Mouse (Mus musculus) layer of hippocampus, adult 8-10 months (tissue): Measurements from ENCODE around the gene Slfn1. TPM values are rescaled to one million over a fixed set of nuclear protein-coding genes. Genes with fewer than 3 reads are reported as not detected.
"Not testable (repeated sequence)": the region's sequence is repeated elsewhere in the genome, so short reads cannot be mapped to it uniquely, and the experiment has no call there.

Source experiments
- DNase-seq, 2 experiments: peaks; one replicate each; pipeline ENCODE4 v3.0.0; 2022; ENCODE audit warnings: low spot score in 2 of 2
- total RNA-seq, 4 experiments: library from RNA; stranded (reverse); gene quantifications; 2 replicates each; pipeline ENCODE4 v1.2.4; 2022

Gene Slfn1
- total RNA-seq = not detected

DNA sequence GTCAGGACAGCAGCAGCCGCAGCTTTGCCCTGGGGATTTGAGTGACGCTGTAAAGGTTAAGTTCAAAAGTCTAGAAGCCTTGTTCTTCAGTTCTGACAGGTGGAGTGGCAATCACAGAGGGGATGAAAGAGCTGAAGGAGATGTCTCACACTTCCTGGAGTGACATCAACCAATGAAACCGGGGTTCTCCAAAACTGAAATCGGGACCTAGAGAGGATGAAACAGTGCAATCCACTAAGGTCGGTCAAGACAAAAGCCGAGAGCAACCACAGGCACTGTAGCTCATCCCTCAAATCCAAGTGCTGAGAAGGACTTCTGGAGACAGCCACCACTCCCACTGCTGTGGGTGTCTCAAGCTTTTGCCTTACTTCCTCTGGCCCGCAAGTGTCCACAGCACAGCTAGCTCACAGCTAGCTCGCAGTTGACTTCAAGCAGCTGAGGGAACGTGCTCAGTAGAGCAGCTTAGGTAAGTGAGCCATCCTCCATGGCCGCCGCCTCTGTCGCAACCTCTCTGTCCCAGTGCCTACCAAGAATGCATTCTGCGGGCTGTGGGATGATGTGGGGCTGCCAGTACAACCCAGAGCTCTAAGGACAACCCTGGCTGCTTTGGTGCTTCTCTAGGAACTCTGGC is at the start of gene Slfn1:
TSS of gene Slfn1 (plus strand) at position 253 of the 631 bp plus-strand sequence.
- no peak for DNase-seq

DNA sequence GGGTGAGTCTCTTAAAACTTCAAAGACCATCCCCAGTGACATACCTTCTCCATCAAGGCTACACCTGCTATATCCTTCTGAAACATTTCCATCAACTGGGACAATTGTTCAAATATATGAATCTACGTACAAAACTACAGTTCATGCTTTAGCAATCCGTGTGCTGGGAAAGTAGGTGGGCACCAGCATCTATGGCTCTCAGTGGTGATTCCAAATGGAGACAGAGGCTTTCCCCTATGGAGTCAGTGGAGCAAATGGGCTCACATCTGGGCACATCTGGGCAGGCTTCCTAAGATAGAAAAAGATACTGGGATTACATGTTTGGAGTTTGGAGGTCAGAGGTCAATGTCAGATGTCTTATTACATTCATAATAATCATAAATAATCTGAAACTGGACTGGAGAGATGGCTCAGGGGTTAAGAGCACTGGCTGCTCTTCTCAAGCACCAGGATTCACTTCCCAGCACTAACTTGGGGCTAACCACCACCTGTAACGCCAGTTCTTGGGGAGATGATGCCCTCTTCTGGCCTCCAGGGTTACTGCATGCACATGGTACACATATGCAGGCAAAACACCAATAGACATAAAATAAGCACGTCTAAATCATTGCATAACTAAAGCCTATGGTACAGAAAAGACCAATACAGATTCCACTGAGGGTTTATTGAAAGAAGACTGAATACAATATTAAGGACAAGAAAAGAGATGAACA is 48.5 kb upstream of the Slfn1 start:
- no peak for DNase-seq

DNA sequence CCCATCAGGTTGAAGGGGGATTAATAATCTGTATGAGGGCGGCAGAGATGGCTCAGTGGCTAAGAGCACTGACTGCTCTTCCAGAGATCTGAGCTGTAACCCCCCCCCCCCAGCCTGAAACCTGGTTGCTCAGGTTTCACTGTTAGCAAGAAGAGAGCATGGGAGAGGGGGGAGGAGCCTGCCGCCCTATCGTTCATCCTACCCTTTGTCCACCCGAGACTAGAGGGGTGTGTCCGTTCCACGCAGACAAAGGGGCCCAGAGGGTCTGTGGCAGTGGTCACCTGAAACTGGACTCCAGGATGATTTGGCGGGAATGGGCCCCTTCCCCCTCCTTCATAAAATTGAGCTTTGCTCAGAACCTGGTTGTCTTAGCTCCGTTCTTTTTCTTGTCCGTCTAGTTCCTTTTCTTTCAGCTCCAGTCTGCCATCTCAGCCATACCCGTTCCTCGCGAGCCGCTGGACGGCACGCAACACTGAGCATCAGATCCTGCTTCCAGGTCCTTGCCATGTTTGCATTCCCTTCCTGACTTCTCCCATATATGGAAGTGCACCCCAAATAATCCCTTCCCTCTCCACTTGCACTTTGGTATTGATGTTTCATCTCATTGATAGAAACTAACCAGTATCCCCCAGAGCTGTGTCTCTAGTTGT is 46.2 kb upstream of the Slfn1 start:
- no peak for DNase-seq

DNA sequence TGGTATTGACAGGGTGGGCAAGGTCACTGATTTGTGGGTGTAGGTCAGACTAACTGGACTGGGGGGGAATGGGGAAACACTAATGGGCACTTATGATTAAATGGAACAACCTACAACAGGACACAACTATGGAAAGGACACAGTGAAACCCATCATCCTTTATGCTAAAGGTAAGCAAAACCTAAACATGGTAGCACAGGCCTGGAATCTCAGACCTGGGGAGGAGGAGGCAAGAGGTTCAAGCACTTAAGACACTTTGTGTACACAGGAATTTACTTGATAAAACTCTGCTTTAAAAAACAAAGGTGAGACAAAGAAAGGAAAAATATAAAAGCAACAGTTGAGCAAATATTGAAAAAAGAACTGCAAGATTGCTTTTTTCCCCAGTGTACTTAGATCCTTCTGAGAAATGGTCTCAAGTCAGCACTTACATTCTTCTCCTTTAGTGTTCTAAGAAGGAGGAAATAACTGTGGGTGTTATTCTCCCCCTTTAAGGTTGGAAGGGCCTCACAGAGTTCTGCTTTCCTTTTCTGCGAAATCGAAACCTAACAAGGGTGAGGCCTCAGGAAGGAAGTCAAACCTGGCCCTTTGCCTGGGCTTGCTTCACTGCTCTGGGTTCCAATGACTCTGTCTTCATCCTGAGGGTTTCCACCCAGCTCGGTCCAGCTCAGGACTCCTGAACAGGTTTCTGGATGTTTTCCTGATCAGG is 38.8 kb upstream of the Slfn1 start:
- DNase-seq = no peak

DNA sequence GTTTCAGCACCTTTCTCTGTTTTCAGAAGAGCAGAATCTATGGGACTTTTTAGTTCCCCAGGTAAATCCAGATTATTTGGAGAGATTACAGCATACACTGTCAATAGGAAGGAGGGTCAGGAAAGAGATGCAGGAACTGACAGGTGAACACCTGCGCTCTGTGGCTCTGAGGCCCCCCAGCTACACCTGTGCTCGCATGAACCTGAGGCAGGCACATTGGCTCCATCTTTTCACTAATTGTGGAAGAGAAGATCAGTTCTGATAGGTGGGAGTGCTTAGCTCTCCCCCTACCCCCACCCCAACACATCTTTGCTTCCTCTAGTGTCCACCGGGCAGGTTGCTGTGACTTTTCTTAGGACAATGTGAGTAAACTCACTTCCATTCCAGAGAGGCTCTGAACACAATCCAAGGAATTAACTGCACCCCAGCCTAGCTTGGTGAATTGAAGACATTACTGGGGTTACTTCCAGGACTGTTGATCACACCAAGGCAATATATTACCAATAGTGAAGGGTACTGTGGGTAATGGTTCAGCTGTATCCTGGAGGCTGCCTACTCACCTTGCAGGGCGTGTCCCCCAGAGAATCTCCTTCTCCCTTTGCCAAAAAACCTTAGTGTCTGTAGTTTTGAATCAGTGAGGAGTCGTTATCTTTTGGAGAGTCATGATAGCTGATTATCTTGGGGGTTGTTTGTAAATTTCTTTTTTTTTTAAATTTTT is 38.1 kb upstream of the Slfn1 start:
- no peak for DNase-seq

DNA sequence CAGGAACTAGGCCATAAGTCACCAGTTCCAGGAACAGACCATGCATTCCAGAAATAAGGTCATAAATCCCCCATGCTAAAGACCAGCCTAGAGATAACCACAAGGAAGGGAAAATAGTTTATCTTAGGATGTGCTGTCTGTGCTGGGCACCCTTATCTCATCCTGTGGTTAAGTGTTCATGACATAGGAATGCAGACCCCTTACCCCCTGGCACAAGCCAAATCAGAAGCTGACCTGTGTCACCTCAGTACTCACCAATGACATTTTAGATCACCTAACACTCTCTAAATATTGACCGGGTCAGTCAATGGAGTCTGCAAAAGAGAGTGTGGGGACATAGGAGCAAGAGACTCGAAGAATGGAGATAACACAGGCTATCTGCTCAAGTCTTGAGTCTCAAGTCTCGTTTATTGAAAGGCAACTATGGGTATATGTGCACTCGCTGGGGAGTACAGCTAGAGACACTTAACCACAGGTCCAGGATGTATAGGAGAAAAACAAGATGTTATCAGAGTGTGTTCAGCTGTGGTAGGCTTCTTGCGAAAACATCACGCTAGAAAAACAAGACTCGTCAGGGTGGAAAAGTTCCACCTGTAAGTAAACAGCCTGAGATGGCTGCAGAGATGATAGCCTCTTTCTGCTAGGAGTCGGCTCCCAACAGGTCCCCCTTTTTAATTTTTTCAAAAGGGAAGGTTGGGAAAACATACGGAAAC is 37.0 kb upstream of the Slfn1 start:
- DNase-seq = no peak

DNA sequence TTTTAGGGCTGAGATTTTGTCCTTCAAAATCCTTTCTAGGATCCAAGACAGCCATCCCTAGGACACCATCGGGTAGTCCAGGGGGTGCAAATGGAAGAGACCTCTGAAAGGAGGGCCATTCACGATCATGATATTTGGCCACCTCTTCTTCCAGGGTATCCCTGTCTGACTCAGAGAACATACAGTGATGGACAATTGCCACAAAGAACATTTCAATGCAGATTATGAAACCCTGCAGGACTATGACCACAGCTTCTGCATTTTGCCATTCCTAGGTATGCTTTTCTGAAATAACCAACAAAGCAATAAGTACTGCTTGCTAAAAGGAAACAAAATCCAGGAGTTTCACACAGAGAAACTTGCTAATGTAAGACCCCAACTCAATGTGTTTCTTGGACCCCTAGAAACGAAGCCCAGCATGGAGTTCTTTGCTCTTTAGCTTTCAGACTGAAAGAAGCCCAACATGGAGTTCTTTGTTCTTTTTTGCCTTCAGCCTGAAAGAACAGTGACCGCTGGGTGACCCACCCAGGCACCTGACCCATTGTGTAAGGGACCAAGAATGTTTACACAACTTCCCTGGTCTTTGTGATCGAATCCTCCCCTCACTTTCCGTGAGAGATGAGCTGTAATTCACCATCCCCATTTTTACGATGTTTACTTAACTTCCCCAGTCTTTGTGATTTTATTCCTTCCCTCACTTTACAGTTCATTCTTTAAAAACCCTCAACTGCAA is 33.7 kb upstream of the Slfn1 start:
- no peak for DNase-seq

DNA sequence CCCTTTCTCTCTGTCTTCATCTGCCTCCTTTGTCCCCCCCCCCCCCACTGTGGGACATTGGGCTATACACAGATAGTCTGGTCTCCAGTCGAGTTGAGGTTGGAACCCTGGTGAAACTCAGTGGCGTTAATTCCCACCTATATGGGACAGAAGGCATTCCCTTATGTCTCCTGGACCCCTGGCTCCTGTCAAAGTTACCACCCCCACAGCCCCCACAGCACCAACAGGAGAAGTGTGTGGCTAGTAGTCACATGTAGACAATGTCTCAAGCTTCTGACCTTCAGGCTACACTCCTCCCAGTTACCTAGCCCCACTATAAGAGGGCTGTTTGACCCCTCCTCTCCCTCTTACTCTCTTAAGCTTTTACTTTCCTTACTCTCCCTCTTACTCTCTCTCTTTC is 32.5 kb upstream of the Slfn1 start:
- DNase-seq = no peak

DNA sequence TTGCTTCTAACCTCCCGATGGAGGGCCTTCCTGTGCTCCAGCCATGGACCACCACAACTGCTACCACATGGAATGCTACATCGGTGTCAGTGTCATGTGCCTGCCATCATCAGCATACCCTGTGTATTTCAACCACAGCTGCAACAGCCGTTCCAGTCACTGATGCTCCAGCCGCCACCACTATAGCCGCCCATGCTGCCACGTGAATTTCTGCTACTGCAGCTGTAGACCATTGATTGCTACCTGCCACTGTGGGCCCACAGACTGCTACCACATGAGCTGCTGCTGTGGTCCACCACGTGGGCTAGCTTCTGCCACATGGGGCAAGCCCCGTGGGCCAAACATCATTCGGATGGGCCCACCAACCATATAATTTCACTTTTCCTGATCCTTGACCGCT is 31.9 kb upstream of the Slfn1 start:
- no peak for DNase-seq

DNA sequence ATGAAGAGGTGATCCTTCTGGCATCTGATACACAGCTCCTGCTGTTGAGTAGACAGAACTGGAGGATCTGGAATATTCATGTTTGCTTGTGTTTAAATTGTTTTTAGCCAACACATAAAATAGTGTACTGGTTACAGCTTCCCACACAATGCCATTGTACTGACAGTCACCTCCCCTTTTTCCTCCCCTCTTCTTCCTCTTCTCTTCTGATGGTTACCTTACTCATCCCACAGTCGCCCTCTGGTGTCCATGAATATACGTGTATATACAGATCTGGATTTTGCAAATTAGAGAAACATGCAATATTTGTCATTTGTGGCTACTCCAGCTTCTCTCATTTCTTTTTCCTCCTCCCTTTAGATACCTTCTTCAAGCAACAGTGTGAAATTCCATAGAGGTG is 1.5 kb upstream of the Slfn1 start:
- no peak for DNase-seq

DNA sequence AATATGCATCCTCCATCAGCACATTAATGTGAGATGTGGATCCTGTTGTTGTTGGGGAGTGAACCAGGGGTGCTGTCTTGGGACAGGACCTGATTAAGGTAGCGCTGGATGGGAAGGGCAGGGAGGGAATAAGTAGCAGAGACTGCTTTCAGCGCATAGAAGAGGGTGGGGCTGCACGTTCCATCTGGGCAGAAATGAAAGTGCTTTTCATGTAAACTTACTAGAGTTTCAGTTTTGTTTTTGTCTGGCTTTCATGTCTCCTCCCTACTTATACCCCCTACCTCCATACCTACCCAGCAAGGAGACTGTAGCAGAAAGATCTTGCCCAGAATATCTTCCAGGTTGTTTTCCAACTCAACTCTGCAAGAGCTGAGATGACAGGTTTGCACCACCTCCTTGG is 1.4 kb downstream of the Slfn1 start:
- DNase-seq = no peak

DNA sequence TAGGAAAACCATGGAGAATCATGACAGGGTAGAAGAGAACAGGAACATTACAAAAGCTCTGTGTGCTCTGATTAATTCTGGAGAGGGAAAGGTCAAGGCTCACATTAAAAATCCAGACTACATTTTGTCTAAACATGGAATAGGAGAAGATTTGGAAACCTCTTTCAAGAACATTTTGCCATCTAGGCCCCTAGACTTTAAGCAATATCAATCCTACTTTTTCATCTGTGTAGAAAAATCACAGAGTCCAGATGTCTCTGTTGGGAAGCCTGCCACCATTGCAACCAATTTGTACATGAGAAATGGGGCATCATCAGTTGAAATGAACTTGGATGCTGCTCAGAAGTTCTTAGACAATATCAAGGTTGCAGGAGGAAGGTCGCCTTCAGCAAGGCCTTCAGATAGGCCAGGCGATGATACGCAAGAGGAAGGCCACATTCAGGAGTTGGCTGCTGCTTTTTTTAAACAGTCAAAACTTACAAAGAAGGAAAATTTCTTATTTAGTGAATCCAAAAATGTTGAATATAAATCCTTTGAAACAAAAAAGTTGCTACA is 4.6 kb downstream of the Slfn1 start:
- no peak for DNase-seq

DNA sequence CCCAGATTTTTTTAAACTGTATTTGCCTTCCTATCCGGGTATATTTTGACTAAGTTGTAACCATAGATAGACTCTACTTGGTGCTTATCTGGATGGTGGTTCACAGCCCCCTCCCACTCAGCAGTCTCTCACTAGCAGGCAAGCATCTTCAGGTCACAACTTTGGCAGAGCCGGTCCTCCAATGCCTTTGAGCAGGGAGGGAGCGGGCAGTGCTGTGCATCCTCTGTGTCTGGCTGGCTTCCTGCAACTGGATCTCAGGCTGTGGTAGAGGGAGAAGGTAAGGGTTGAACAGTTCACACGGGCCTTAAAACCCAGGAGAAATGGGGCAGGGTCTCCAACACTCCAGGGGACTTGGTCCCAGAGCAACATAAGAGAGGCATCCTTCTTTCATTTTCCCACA is 6.5 kb downstream of the Slfn1 start:
- DNase-seq = no peak

DNA sequence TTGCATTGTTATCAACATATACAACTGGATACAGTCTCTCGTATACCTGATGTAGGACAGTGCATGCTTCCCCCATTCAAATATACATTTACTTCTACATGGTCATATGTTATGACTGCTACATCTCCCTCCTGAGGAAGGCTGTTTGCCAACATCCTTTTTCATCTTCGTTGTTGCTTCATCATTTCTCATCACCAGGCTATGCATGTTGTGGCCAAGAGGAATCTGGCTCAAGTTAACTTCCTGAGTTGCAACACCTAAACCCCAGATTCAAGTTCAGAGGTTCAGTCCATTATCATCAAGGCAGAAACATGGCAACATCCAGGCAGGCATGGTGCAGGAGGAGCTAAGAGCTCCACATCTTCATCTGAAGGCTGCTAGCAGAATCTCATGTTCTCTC is 8.3 kb downstream of the Slfn1 start:
- no peak for DNase-seq

DNA sequence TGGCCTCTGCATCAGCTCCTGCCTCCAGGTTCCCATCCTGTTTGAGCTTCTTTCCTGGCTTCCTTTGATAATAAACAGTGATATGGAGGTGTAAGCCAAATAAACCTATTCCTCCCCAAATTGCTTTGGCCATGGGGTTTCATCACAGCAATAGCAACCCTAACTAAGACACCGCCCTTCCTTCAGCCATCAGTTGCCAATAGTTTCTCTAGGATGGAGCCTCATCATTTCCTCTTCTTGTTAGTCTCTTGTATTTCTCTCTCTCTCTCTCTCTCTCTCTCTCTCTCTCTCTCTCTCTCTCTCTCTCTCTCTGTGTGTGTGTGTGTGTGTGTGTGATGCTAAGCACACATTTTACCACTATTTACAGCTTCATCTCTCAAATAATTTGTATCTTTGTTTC is 9.0 kb downstream of the Slfn1 start:
- DNase-seq = not testable (repeated sequence)

DNA sequence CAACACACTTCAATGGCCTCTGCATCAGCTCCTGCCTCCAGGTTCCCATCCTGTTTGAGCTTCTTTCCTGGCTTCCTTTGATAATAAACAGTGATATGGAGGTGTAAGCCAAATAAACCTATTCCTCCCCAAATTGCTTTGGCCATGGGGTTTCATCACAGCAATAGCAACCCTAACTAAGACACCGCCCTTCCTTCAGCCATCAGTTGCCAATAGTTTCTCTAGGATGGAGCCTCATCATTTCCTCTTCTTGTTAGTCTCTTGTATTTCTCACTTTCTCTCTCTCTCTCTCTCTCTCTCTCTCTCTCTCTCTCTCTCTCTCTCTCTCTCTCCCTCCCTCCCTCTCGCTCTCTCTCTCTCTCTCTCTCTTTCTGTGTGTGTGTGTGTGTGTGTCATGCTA is 20.6 kb downstream of the Slfn1 start:
- DNase-seq = not testable (repeated sequence)

DNA sequence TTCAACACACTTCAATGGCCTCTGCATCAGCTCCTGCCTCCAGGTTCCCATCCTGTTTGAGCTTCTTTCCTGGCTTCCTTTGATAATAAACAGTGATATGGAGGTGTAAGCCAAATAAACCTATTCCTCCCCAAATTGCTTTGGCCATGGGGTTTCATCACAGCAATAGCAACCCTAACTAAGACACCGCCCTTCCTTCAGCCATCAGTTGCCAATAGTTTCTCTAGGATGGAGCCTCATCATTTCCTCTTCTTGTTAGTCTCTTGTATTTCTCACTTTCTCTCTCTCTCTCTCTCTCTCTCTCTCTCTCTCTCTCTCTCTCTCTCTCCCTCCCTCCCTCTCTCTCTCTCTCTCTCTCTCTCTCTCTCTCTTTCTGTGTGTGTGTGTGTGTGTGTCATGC is 32.3 kb downstream of the Slfn1 start:
- DNase-seq = not testable (repeated sequence)
